Mouse (Mus musculus) left cerebral cortex, adult 18-20 months (tissue): ENCODE measurements at regions not wholly inside any gene's neighbourhood (a gene's known extent, or its start where the extent isn't known, plus 50 kb on each side); places are given as distances from the start of the nearest gene placed in this dataset.

Source experiments
- DNase-seq, 2 experiments: peaks; one replicate each; pipeline ENCODE4 v3.0.0; 2021 to 2022; ENCODE audit warnings: low spot score in 2 of 2, mixed read lengths in 1 of 2

GRCm38 (mm10) chr16:21318640-21319365, 104.1 kb upstream of the Vps8 start:
- DNase-seq = no peak

- no peak for DNase-seq
These were observed 102.6 kb upstream of the Vps8 start for GRCm38 (mm10) chr16:21320284-21320683.

- no peak for DNase-seq
These were observed 101.5 kb upstream of the Vps8 start for GRCm38 (mm10) chr16:21321188-21322070.

GRCm38 (mm10) chr16:21322437-21322836, 100.5 kb upstream of the Vps8 start:
- DNase-seq = no peak

- no peak for DNase-seq
These were observed 99.4 kb upstream of the Vps8 start for GRCm38 (mm10) chr16:21323446-21324034.

GRCm38 (mm10) chr16:21327969-21328368, 94.9 kb upstream of the Vps8 start:
- DNase-seq = no peak

GRCm38 (mm10) chr16:21329199-21329598, 93.7 kb upstream of the Vps8 start:
- no peak for DNase-seq

- peak in 1 of 2 experiments; percentile 10 for DNase-seq
These were observed 91.7 kb upstream of the Vps8 start for GRCm38 (mm10) chr16:21331229-21331628.

- no peak for DNase-seq
These were observed 90.5 kb upstream of the Vps8 start for GRCm38 (mm10) chr16:21332411-21332810.

- DNase-seq = no peak
These were observed 90.1 kb upstream of the Vps8 start for GRCm38 (mm10) chr16:21332862-21333222.

- DNase-seq = peak; percentile 93 to 94
These were observed 89.5 kb upstream of the Vps8 start for GRCm38 (mm10) chr16:21333223-21333951.

GRCm38 (mm10) chr16:21339061-21339459, 83.9 kb upstream of the Vps8 start:
- DNase-seq = no peak

GRCm38 (mm10) chr16:21339460-21340081, 83.3 kb upstream of the Vps8 start:
- DNase-seq = peak in 1 of 2 experiments; percentile 31

GRCm38 (mm10) chr16:21340136-21340535, 82.8 kb upstream of the Vps8 start:
- DNase-seq = no peak

GRCm38 (mm10) chr16:21349869-21350268, 73.0 kb upstream of the Vps8 start:
- no peak for DNase-seq

GRCm38 (mm10) chr16:21351289-21351688, 71.6 kb upstream of the Vps8 start:
- DNase-seq = no peak

- DNase-seq = no peak
These were observed 69.8 kb upstream of the Vps8 start for GRCm38 (mm10) chr16:21353111-21353510.

- DNase-seq = peak; percentile 37 to 61
These were observed 69.4 kb upstream of the Vps8 start for GRCm38 (mm10) chr16:21353545-21353944.

GRCm38 (mm10) chr16:21355638-21356037, 67.3 kb upstream of the Vps8 start:
- DNase-seq = no peak

- no peak for DNase-seq
These were observed 65.5 kb upstream of the Vps8 start for GRCm38 (mm10) chr16:21357433-21357832.
